Mouse (Mus musculus) intestine, embryonic 15.5 days (tissue): Measurements from ENCODE around the gene Pcca. TPM values are rescaled to one million over a fixed set of nuclear protein-coding genes. Genes with fewer than 3 reads are reported as not detected.

Experiments used
- ATAC-seq: fragments of 200-750 bp; cut with Nextera tagmentation; 2 replicates; pipeline ENCODE4 v1.8.0; 2017; ENCODE audit warnings: moderate TSS enrichment, moderate library complexity
- H3K27ac ChIP-seq: fragments of 300-500 bp; sonication (generic); 2 replicates; pipeline ENCODE4 v1.5.1; 2015; ENCODE audit warnings: mild to moderate bottlenecking, inconsistent platforms
- H3K27me3 ChIP-seq: fragments of 300-500 bp; sonication (generic); replicated peaks from 2 replicates; pipeline ENCODE4 v1.6.1; 2015; ENCODE audit warnings: inconsistent platforms
- H3K36me3 ChIP-seq: fragments of 300-500 bp; sonication (generic); 2 replicates; pipeline ENCODE4 v1.6.1; 2015; ENCODE audit warnings: inconsistent platforms
- H3K4me1 ChIP-seq: fragments of 300-500 bp; sonication (generic); replicated peaks from 2 replicates; pipeline ENCODE4 v1.6.1; 2015; ENCODE audit warnings: inconsistent platforms
- H3K4me2 ChIP-seq: fragments of 300-500 bp; sonication (generic); replicated peaks from 2 replicates; pipeline ENCODE4 v1.6.1; 2015; ENCODE audit warnings: mild to moderate bottlenecking, inconsistent platforms
- H3K4me3 ChIP-seq: fragments of 300-500 bp; sonication (generic); replicated peaks from 2 replicates; pipeline ENCODE4 v1.5.1; 2015; ENCODE audit warnings: inconsistent platforms
- H3K9ac ChIP-seq: fragments of 300-500 bp; sonication (generic); 2 replicates; pipeline ENCODE4 v1.6.1; 2015; ENCODE audit warnings: inconsistent platforms
- H3K9me3 ChIP-seq: fragments of 300-500 bp; sonication (generic); 2 replicates; pipeline ENCODE4 v1.6.1; 2016; ENCODE audit warnings: inconsistent platforms
- WGBS: fragments of 180-500 bp; shearing (Covaris S2); methylation state at CpG from one replicate; pipeline ENCODE4 v1.1.7; 2015; 5-methylcytosine and 5-hydroxymethylcytosine counted together
- polyA plus RNA-seq: library from polyadenylated mRNA; unstranded; fragments of >200 nt; fragmentation: Nextera tagmentation; extraction: Ambion mirVana; gene quantifications from 2 replicates; pipeline ENCODE4 v1.2.1, GENCODE M21; 2015

Pcca gene
- polyA plus RNA-seq, 1 experiment from 2014 or later: 18.9 TPM

GRCm38 (mm10) chr14:122912137-122912536, 378.0 kb downstream of the Pcca start:
- peak overlapping the region; percentile 93 for H3K4me2 ChIP-seq
- no peaks in the 10 kb centered on the region for H3K9me3 ChIP-seq
- no peaks in the 10 kb centered on the region for H3K36me3 ChIP-seq
- 56% methylated on average over 1 of the region's 1 CpGs for WGBS
- no peak for ATAC-seq
- no peaks in the 10 kb centered on the region for H3K27me3 ChIP-seq
- H3K4me3 ChIP-seq: peak overlapping the region; percentile 67
- peak overlapping the region; percentile 64; the same call in 1 of the 2 replicates for H3K9ac ChIP-seq
- no peak overlapping the region for H3K27ac ChIP-seq
- H3K4me1 ChIP-seq: no peaks in the 10 kb centered on the region

- no peaks in the 10 kb centered on the region for H3K9me3 ChIP-seq
- H3K27me3 ChIP-seq: no peaks in the 10 kb centered on the region
- no peaks in the 10 kb centered on the region for H3K4me1 ChIP-seq
- H3K4me2 ChIP-seq: peak overlapping the region; percentile 93
- WGBS: under 1% methylated on average over 51 of the region's 58 CpGs
- peak overlapping the region; percentile 64 for H3K9ac ChIP-seq
- H3K4me3 ChIP-seq: peak overlapping the region; percentile 67
- no peaks in the 10 kb centered on the region for H3K36me3 ChIP-seq
- H3K27ac ChIP-seq: peak overlapping the region; percentile 79
- ATAC-seq: peak; percentile 87
These were observed 378.8 kb downstream of the Pcca start for GRCm38 (mm10) chr14:122912812-122913498.

GRCm38 (mm10) chr14:122913657-122914056, 379.5 kb downstream of the Pcca start, which contains the start of gene Ggact:
Gene Ggact, minus strand, starts transcription at chr14:122913757.
- no peaks in the 10 kb centered on the region for H3K4me1 ChIP-seq
- ATAC-seq: no peak
- peak within 1 kb of the TSS; percentile 93 for H3K4me2 ChIP-seq
- peak within 1 kb of the TSS; percentile 67 for H3K4me3 ChIP-seq
- H3K27ac ChIP-seq: peak within 1 kb of the TSS; percentile 79
- peak within 1 kb of the TSS; percentile 64 for H3K9ac ChIP-seq
- no peaks in the 10 kb centered on the region for H3K27me3 ChIP-seq
- no peaks in the 10 kb centered on the region for H3K9me3 ChIP-seq
- WGBS: 83% methylated on average over 6 of the region's 6 CpGs
- H3K36me3 ChIP-seq: no peaks in the 10 kb centered on the region

- Histone ChIP-seq H3K27me3 (no peaks in the 10 kb centered on the region), H3K9ac (no peak overlapping the region), H3K4me3 (no peak overlapping the region), H3K27ac (no peak overlapping the region), H3K4me1 (no peaks in the 10 kb centered on the region), H3K4me2 (no peak overlapping the region), H3K9me3 (no peaks in the 10 kb centered on the region), H3K36me3 (no peaks in the 10 kb centered on the region)
- WGBS: 97% methylated on average over 1 of the region's 1 CpGs
- no peak for ATAC-seq
These were observed 383.6 kb downstream of the Pcca start for GRCm38 (mm10) chr14:122917676-122918075.

GRCm38 (mm10) chr14:122920011-122920410, 385.9 kb downstream of the Pcca start:
- Histone ChIP-seq H3K27me3 (no peaks in the 10 kb centered on the region), H3K9ac (no peak overlapping the region), H3K27ac (no peak overlapping the region), H3K9me3 (no peaks in the 10 kb centered on the region), H3K4me1 (no peaks in the 10 kb centered on the region), H3K36me3 (no peaks in the 10 kb centered on the region), H3K4me3 (no peak overlapping the region), H3K4me2 (no peak overlapping the region)
- WGBS: 56% methylated on average over 5 of the region's 5 CpGs
- ATAC-seq: no peak

- Histone ChIP-seq H3K36me3 (peaks cover 4% of the 10 kb centered on the region; the same call in 1 of the 2 replicates), H3K4me1 (no peaks in the 10 kb centered on the region), H3K27me3 (no peaks in the 10 kb centered on the region), H3K4me2 (no peak overlapping the region), H3K4me3 (no peak overlapping the region), H3K9ac (no peak overlapping the region), H3K9me3 (no peaks in the 10 kb centered on the region), H3K27ac (no peak overlapping the region)
- no peak for ATAC-seq
- WGBS: 93% methylated on average over 1 of the region's 1 CpGs
These were observed 402.3 kb downstream of the Pcca start for GRCm38 (mm10) chr14:122936460-122936859.

Other genes starting within 250 kb of the Pcca start
- not detected in 2 replicates for gene Gm5089, start 83.2 kb upstream of the Pcca start, polyA plus RNA-seq
- gene Zic5, start 68.6 kb upstream of the Pcca start, polyA plus RNA-seq: 0.16 TPM in 1 of 2 replicates, not detected in the other
- gene Zic2, start 58.9 kb upstream of the Pcca start, polyA plus RNA-seq: not detected in 2 replicates
- not detected in 2 replicates for gene Gm10837, start 43.7 kb upstream of the Pcca start, polyA plus RNA-seq